Mouse (Mus musculus): ENCODE results near the gene Pou2af1.

- TF ChIP-seq CTCF (IDR thresholded peaks at IDR 0.05; ENCODE audit: insufficient read depth, low read length) (no peak), POLR2A (IDR thresholded peaks at IDR 0.05; ENCODE audit: borderline replicate concordance, extremely low read depth, low read depth, low read length) (no peak)
Measured at GRCm38 (mm10) chr9:51238741-51239385, 25.4 kb downstream of the Pou2af1 start.
